Mouse (Mus musculus) brown adipose tissue, adult 24 weeks (tissue): Measurements from ENCODE around the gene Ank3. TPM values are rescaled to one million over a fixed set of nuclear protein-coding genes. Genes with fewer than 3 reads are reported as not detected.

Experiments used
- H3K27ac ChIP-seq: fragments of 200-500 bp; replicated peaks from 2 replicates; pipeline ENCODE4 v1.5.1; 2012; ENCODE audit warnings: low read depth, mild to moderate bottlenecking, low read length
- H3K4me1 ChIP-seq: fragments of 200-500 bp; 2 replicates; pipeline ENCODE4 v1.6.1; 2012; ENCODE audit warnings: low read length, mixed read lengths; ENCODE audit not compliant: control insufficient read depth, insufficient read depth, insufficient read length
- H3K4me3 ChIP-seq: fragments of 200-500 bp; 2 replicates; pipeline ENCODE4 v1.5.1; 2012; ENCODE audit warnings: low read depth, mild to moderate bottlenecking, low read length, moderate library complexity; ENCODE audit not compliant: insufficient read depth
- polyA plus RNA-seq: library from polyadenylated mRNA; stranded (reverse); fragments of >200 nt; gene quantifications from 2 replicates; pipeline ENCODE4 v1.2.4, GENCODE M21; 2012; ENCODE audit not compliant: missing spikeins, insufficient read depth, insufficient read length

The Ank3 gene
- polyA plus RNA-seq, 1 experiment: 6.5 TPM

- Histone ChIP-seq H3K27ac (no peak overlapping the region), H3K4me3 (no peak overlapping the region), H3K4me1 (no peaks in the 10 kb centered on the region)
Observed at GRCm38 (mm10) chr10:69791951-69792350, 393.4 kb downstream of the Ank3 start.

- Histone ChIP-seq H3K4me3 (no peak overlapping the region), H3K27ac (no peak overlapping the region), H3K4me1 (no peaks in the 10 kb centered on the region)
Observed at GRCm38 (mm10) chr10:69792400-69792799, 393.8 kb downstream of the Ank3 start.

GRCm38 (mm10) chr10:69793079-69793478, 394.5 kb downstream of the Ank3 start:
- H3K4me3 ChIP-seq: no peak overlapping the region
- H3K27ac ChIP-seq: no peak overlapping the region
- H3K4me1 ChIP-seq: no peaks in the 10 kb centered on the region

GRCm38 (mm10) chr10:69795656-69796055, 397.1 kb downstream of the Ank3 start:
- H3K27ac ChIP-seq: no peak overlapping the region
- H3K4me3 ChIP-seq: no peak overlapping the region
- H3K4me1 ChIP-seq: no peaks in the 10 kb centered on the region

GRCm38 (mm10) chr10:69796421-69796886, 397.9 kb downstream of the Ank3 start:
- H3K27ac ChIP-seq: no peak overlapping the region

GRCm38 (mm10) chr10:69803135-69803756, 404.7 kb downstream of the Ank3 start:
- Histone ChIP-seq H3K4me3 (no peak overlapping the region), H3K27ac (no peak overlapping the region), H3K4me1 (no peaks in the 10 kb centered on the region)

More at GRCm38 (mm10) chr10:69796421-69796886, 397.9 kb downstream of the Ank3 start:
- Histone ChIP-seq H3K4me3 (no peak overlapping the region), H3K4me1 (no peaks in the 10 kb centered on the region)

GRCm38 (mm10) chr10:69804613-69805012, 406.0 kb downstream of the Ank3 start:
- no peaks in the 10 kb centered on the region for H3K4me1 ChIP-seq
- no peak overlapping the region for H3K4me3 ChIP-seq
- no peak overlapping the region for H3K27ac ChIP-seq

GRCm38 (mm10) chr10:69810785-69811184, 412.2 kb downstream of the Ank3 start:
- no peaks in the 10 kb centered on the region for H3K4me1 ChIP-seq
- no peak overlapping the region for H3K27ac ChIP-seq
- H3K4me3 ChIP-seq: no peak overlapping the region

GRCm38 (mm10) chr10:69813823-69814522, 415.4 kb downstream of the Ank3 start:
- Histone ChIP-seq H3K4me3 (no peak overlapping the region), H3K4me1 (no peaks in the 10 kb centered on the region), H3K27ac (no peak overlapping the region)

GRCm38 (mm10) chr10:69821245-69821644, 422.7 kb downstream of the Ank3 start:
- Histone ChIP-seq H3K4me3 (no peak overlapping the region), H3K27ac (no peak overlapping the region), H3K4me1 (no peaks in the 10 kb centered on the region)

GRCm38 (mm10) chr10:69828770-69829169, 430.2 kb downstream of the Ank3 start:
- H3K4me3 ChIP-seq: no peak overlapping the region
- H3K27ac ChIP-seq: no peak overlapping the region
- peaks cover 12% of the 10 kb centered on the region; the same call in 1 of the 2 replicates for H3K4me1 ChIP-seq

GRCm38 (mm10) chr10:69829236-69829635, 430.7 kb downstream of the Ank3 start:
- no peak overlapping the region for H3K27ac ChIP-seq
- peaks cover 12% of the 10 kb centered on the region; the same call in 1 of the 2 replicates for H3K4me1 ChIP-seq
- H3K4me3 ChIP-seq: no peak overlapping the region

GRCm38 (mm10) chr10:69831568-69831967, 433.0 kb downstream of the Ank3 start:
- no peak overlapping the region for H3K27ac ChIP-seq
- H3K4me3 ChIP-seq: no peak overlapping the region
- peaks cover 16% of the 10 kb centered on the region; the same call in 1 of the 2 replicates for H3K4me1 ChIP-seq

- no peak overlapping the region for H3K27ac ChIP-seq
- peaks cover 16% of the 10 kb centered on the region; the same call in 1 of the 2 replicates for H3K4me1 ChIP-seq
- H3K4me3 ChIP-seq: no peak overlapping the region
Observed at GRCm38 (mm10) chr10:69832241-69832640, 433.7 kb downstream of the Ank3 start.

GRCm38 (mm10) chr10:69832822-69833221, 434.2 kb downstream of the Ank3 start:
- H3K4me1 ChIP-seq: peaks cover 16% of the 10 kb centered on the region; the same call in 1 of the 2 replicates

GRCm38 (mm10) chr10:69834700-69835099, 436.1 kb downstream of the Ank3 start:
- Histone ChIP-seq H3K4me1 (peaks cover 16% of the 10 kb centered on the region; the same call in 1 of the 2 replicates), H3K27ac (no peak overlapping the region), H3K4me3 (no peak overlapping the region)

More at GRCm38 (mm10) chr10:69832822-69833221, 434.2 kb downstream of the Ank3 start:
- H3K27ac ChIP-seq: no peak overlapping the region
- H3K4me3 ChIP-seq: no peak overlapping the region
